Mouse (Mus musculus) left cerebral cortex, adult 2 months (tissue): Measurements from ENCODE around the gene Zfp773. TPM values are rescaled to one million over a fixed set of nuclear protein-coding genes. Genes with fewer than 3 reads are reported as not detected.

Experiments used
- DNase-seq, 2 experiments: peaks; one replicate each; pipeline ENCODE4 v3.0.0; 2021 to 2022; ENCODE audit warnings: low spot score in 2 of 2, mixed read lengths in 1 of 2; ENCODE audit errors: extremely low spot score in 1 of 2
- H3K27ac ChIP-seq: fragments of 200-600 bp; 2 replicates; pipeline ENCODE4 v1.8.1; 2022
- H3K4me3 ChIP-seq: fragments of 200-600 bp; 2 replicates; pipeline ENCODE4 v1.8.1; 2022
- CTCF ChIP-seq: fragments of 200-600 bp; IDR thresholded peaks from 2 replicates; pipeline ENCODE4 v1.8.1; 2022; ENCODE audit warnings: antibody characterized with exemption, mild to moderate bottlenecking, moderate library complexity
- intact Hi-C: fragments of 180-260 bp; cut with DNase I; formaldehyde crosslinking; loops from one replicate; pipeline ENCODE4 v1.15.1; 2025
- total RNA-seq, 2 experiments: library from RNA; stranded (reverse); gene quantifications; 2 replicates each; pipeline ENCODE4 v1.2.3; 2021

Gene Zfp773
- total RNA-seq, 2 experiments from 2014 or later = 2.3 to 2.5 TPM

- no peak for TF ChIP-seq CTCF
- Histone ChIP-seq H3K4me3 (no peak overlapping the region), H3K27ac (no peak overlapping the region)
- intact Hi-C loops = no loop called here
- DNase-seq = no peak
These were observed 28.1 kb downstream of the Zfp773 start for GRCm38 (mm10) chr7:7108501-7108900.

Other genes with a start within 250 kb of the Zfp773 start
- under 1 TPM in 1 of 2 experiments, not detected in 1; 0.65 TPM for gene Aurkc, start 141.5 kb downstream of the Zfp773 start, total RNA-seq
- 10 to 100 TPM; 14.7 to 15.5 TPM for gene Zfp954, start 15.3 kb downstream of the Zfp773 start, total RNA-seq
- gene Zfp418, start 34.6 kb upstream of the Zfp773 start, total RNA-seq = 1 to 10 TPM; 7.4 to 8.3 TPM
- 1 to 10 TPM; 8.4 to 9.0 TPM for gene Zfp772, start 73.2 kb upstream of the Zfp773 start, total RNA-seq
- 1 to 10 TPM; 2.1 to 2.2 TPM for gene Vmn2r29, start 110.6 kb upstream of the Zfp773 start, total RNA-seq
- 10 to 100 TPM; 11.4 to 12.1 TPM for gene Gm45844, start 141.5 kb upstream of the Zfp773 start, total RNA-seq
- gene Clcn4, start 164.1 kb upstream of the Zfp773 start, total RNA-seq = 100 to 1,000 TPM; 131 to 137 TPM
- under 1 TPM in 1 of 2 experiments, not detected in 1; 0.18 TPM for gene Vmn2r30, start 200.9 kb upstream of the Zfp773 start, total RNA-seq
- not detected for gene Gm45783, start 237.8 kb upstream of the Zfp773 start, total RNA-seq